Mouse (Mus musculus) erythroblast, embryonic 14.5 days (primary cell): Measurements from ENCODE around the gene Eng.

Experiments used
- GATA1 ChIP-seq: IDR thresholded peaks from 2 replicates; pipeline ENCODE4 v1.6.1; 2012; ENCODE audit warnings: low read length, inconsistent platforms, mixed read lengths
- TAL1 ChIP-seq: IDR thresholded peaks from 3 replicates; pipeline ENCODE4 v1.6.1; 2012; ENCODE audit warnings: low read length, inconsistent platforms, mixed read lengths

DNA sequence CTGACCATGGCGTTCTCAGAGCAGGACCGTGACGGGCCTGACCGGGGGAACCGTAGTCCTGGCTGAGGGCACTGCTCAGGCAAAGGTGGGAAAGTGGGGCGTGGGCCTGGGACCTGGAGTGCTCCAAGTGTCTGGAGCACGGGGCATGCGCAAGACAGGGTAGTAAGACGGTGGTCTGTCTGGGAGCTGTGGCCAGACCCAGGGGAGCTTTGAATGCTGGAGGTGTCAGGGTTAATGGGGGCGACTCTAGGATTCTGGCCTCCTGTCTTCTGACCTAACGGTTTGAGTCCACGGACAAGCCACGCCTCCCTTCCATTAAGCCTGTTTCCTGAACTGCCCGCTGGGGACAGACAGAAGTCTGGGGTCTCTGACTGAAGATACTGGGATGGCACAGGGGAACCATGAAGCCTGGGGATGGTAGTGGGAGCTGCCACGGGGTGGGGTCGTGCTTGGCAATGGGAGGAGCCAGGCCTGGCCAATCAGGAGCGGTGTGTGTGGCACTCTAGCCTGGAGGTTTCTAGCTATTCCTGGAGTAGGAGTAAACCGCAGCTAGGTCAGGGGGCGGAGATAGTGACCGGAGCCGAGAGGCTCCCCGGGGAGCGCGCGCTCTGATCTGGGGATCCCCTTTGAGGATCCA is 38.1 kb upstream of the Eng start:
- no peak for TF ChIP-seq GATA1
- no peak for TF ChIP-seq TAL1
